Mouse (Mus musculus): ENCODE results near the gene Plin1.

GRCm38 (mm10) chr7:79734563-79734962 lies 1.9 kb upstream of the Plin1 start:
- TF ChIP-seq CTCF (IDR thresholded peaks at IDR 0.05) (no peak), EP300 (IDR thresholded peaks at IDR 0.05) (no peak)
